Mouse (Mus musculus): ENCODE measurements at regions not wholly inside any gene's neighbourhood (a gene's known extent, or its start where the extent isn't known, plus 50 kb on each side); places are given as distances from the start of the nearest gene placed in this dataset.

- TF ChIP-seq CTCF (IDR thresholded peaks at IDR 0.05; ENCODE audit: borderline replicate concordance, extremely low read depth, insufficient read depth, insufficient read length) = no peak
- no peak for TF ChIP-seq POLR2A (IDR thresholded peaks at IDR 0.05; ENCODE audit: borderline replicate concordance, extremely low read depth, insufficient read depth, insufficient read length, poor library complexity, severe bottlenecking)
Measured at GRCm38 (mm10) chr7:137916351-137916750, 478.9 kb downstream of the Glrx3 start.

Data from brain, embryonic 14.5 days (tissue).